Mouse (Mus musculus): Measurements from ENCODE around the gene 2310022A10Rik. TPM values are rescaled to one million over a fixed set of nuclear protein-coding genes. Genes with fewer than 3 reads are reported as not detected.
"Not testable (repeated sequence)": the region's sequence is repeated elsewhere in the genome, so short reads cannot be mapped to it uniquely, and the experiment has no call there.

Gene 2310022A10Rik
- polyA plus RNA-seq, 1 experiment from 2014 or later, result 22.4 TPM

DNA sequence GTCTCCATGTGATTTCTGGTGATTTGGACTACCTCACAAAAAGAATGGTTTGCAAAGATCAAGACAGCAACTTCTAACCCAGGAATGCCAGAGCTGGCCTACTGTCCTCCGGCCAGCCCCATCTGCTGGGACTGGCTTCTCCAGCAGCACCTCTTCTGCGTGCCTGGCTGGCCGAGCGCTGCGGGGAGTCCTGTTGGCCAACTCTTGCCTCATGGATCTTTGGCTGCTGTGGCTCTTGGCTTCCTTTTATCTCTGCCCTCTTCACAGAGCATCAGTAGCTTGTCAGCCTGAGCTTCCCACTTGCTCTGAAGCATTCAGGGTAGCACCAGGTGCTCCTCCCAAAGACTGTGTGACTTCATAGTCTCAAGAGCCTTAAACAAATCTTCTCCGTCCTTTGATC, 75.2 kb downstream of the 2310022A10Rik start:
- no peak for DNase-seq (ENCODE audit: low spot score)
- WGBS, result 98% methylated on average over 6 of the region's 6 CpGs
- no peak overlapping the region for H3K9ac ChIP-seq (ENCODE audit: low read depth, low read length)
- no peaks in the 10 kb centered on the region for H3K27me3 ChIP-seq (ENCODE audit: control insufficient read depth, insufficient read depth, low read length)
- no peaks in the 10 kb centered on the region for H3K9me3 ChIP-seq (ENCODE audit: control insufficient read depth, low read length)
- ATAC-seq (ENCODE audit: low FRiP score), result no peak
- H3K4me2 ChIP-seq (replicated peaks; ENCODE audit: low read depth, low read length), result no peak overlapping the region
- H3K27ac ChIP-seq (ENCODE audit: low read depth, low read length), result no peak overlapping the region
- 0 out of 2 replicates have a peak, but pooled peaks cover 2% of the 10 kb centered on the region for H3K36me3 ChIP-seq (ENCODE audit: control insufficient read depth, insufficient read depth, low read length)
- no peak overlapping the region for H3K4me3 ChIP-seq (ENCODE audit: low read depth, low read length)
- no peaks in the 10 kb centered on the region for H3K4me1 ChIP-seq (replicated peaks; ENCODE audit: control insufficient read depth, insufficient read depth, low read length)

DNA sequence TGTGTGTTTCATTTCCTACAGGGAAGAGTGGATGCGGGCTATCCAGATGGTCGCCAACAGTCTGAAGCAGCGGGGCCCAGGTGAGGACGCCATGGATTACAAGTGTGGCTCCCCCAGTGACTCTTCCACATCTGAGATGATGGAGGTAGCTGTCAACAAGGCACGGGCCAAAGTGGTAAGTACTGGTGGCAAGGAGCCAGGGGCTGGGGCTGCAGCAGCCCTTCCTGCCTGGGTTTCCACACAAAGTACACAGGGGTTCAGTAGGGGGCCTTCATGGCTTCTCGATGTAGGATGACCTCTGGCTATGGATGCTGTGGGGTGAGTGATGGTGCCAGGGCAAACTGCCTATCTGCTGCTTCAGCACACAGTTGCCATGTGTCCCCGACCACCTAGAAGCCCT, 75.8 kb downstream of the 2310022A10Rik start:
- not testable (repeated sequence) for H3K27me3 ChIP-seq (ENCODE audit: control insufficient read depth, insufficient read depth, low read length); ATAC-seq (ENCODE audit: low FRiP score); H3K36me3 ChIP-seq (ENCODE audit: control insufficient read depth, insufficient read depth, low read length); H3K9me3 ChIP-seq (ENCODE audit: control insufficient read depth, low read length); H3K27ac ChIP-seq (ENCODE audit: low read depth, low read length); DNase-seq (ENCODE audit: low spot score); H3K4me3 ChIP-seq (ENCODE audit: low read depth, low read length); H3K9ac ChIP-seq (ENCODE audit: low read depth, low read length); H3K4me2 ChIP-seq (replicated peaks; ENCODE audit: low read depth, low read length); H3K4me1 ChIP-seq (replicated peaks; ENCODE audit: control insufficient read depth, insufficient read depth, low read length)
- WGBS, result 92% methylated on average over 7 of the region's 7 CpGs

DNA sequence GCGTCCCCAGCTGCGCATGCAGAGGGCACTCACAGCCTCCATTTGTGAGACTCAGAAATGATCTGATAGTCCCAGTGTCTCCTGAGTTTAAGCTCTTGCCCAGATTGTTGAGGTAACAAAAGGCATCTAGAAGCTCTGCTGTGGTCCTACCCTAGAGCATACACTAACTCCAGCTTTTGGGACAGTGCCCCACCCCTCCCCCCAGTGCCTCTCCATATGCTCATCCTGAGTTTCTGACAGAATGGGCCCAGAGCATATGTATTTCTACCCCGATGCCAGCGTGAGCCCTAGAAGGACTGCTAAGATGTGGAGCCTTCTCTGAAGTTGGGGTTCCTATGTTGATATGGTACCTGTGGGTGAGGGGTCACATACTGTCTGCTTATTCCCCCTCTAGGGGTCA, 78.4 kb downstream of the 2310022A10Rik start:
- H3K27ac ChIP-seq (ENCODE audit: low read depth, low read length), result no peak overlapping the region
- no peak overlapping the region for H3K4me2 ChIP-seq (replicated peaks; ENCODE audit: low read depth, low read length)
- no peak for ATAC-seq (ENCODE audit: low FRiP score)
- 91% methylated on average over 4 of the region's 4 CpGs for WGBS
- no peaks in the 10 kb centered on the region for H3K27me3 ChIP-seq (ENCODE audit: control insufficient read depth, insufficient read depth, low read length)
- H3K4me3 ChIP-seq (ENCODE audit: low read depth, low read length), result no peak overlapping the region
- H3K4me1 ChIP-seq (replicated peaks; ENCODE audit: control insufficient read depth, insufficient read depth, low read length), result no peaks in the 10 kb centered on the region
- DNase-seq (ENCODE audit: low spot score), result no peak
- H3K9me3 ChIP-seq (ENCODE audit: control insufficient read depth, low read length), result no peaks in the 10 kb centered on the region
- no peak overlapping the region for H3K9ac ChIP-seq (ENCODE audit: low read depth, low read length)
- peaks cover 2% of the 10 kb centered on the region; the same call in 1 of the 2 replicates for H3K36me3 ChIP-seq (ENCODE audit: control insufficient read depth, insufficient read depth, low read length)

Other genes starting within 250 kb of the 2310022A10Rik start
- 2.4 and 3.9 TPM in 2 replicates for gene Ltbp4, start 215.5 kb upstream of the 2310022A10Rik start, polyA plus RNA-seq (2014; fragmentation: Nextera tagmentation; extraction: Ambion mirVana)
- gene Shkbp1, start 197.2 kb upstream of the 2310022A10Rik start, polyA plus RNA-seq (2014; fragmentation: Nextera tagmentation; extraction: Ambion mirVana), result 51.5 and 56.7 TPM in 2 replicates
- gene Gm20479, start 195.8 kb upstream of the 2310022A10Rik start, polyA plus RNA-seq (2014; fragmentation: Nextera tagmentation; extraction: Ambion mirVana), result 0.33 and 0.57 TPM in 2 replicates
- 0.20 and 0.57 TPM in 2 replicates for gene Sptbn4, start 105.5 kb upstream of the 2310022A10Rik start, polyA plus RNA-seq (2014; fragmentation: Nextera tagmentation; extraction: Ambion mirVana)
- gene Blvrb, start 105.3 kb upstream of the 2310022A10Rik start, polyA plus RNA-seq (2014; fragmentation: Nextera tagmentation; extraction: Ambion mirVana), result 34.8 and 35.4 TPM in 2 replicates
- 20.7 and 22.2 TPM in 2 replicates for gene Sertad3, start 79.5 kb upstream of the 2310022A10Rik start, polyA plus RNA-seq (2014; fragmentation: Nextera tagmentation; extraction: Ambion mirVana)
- 18.4 and 21.0 TPM in 2 replicates for gene Sertad1, start 66.3 kb upstream of the 2310022A10Rik start, polyA plus RNA-seq (2014; fragmentation: Nextera tagmentation; extraction: Ambion mirVana)
- gene Prx, start 53.9 kb upstream of the 2310022A10Rik start, polyA plus RNA-seq (2014; fragmentation: Nextera tagmentation; extraction: Ambion mirVana), result 0.53 and 1.0 TPM in 2 replicates
- gene Hipk4, start 30.0 kb upstream of the 2310022A10Rik start, polyA plus RNA-seq (2014; fragmentation: Nextera tagmentation; extraction: Ambion mirVana), result 0.21 and 0.96 TPM in 2 replicates
- 72.1 and 72.9 TPM in 2 replicates for gene Pld3, start within 50 bp of the 2310022A10Rik start, polyA plus RNA-seq (2014; fragmentation: Nextera tagmentation; extraction: Ambion mirVana)
- 67.5 and 71.7 TPM in 2 replicates for gene Akt2, start 38.3 kb downstream of the 2310022A10Rik start, polyA plus RNA-seq (2014; fragmentation: Nextera tagmentation; extraction: Ambion mirVana)
- 11.2 and 13.4 TPM in 2 replicates for gene Ttc9b, start 100.7 kb downstream of the 2310022A10Rik start, polyA plus RNA-seq (2014; fragmentation: Nextera tagmentation; extraction: Ambion mirVana)
- gene Map3k10, start 121.4 kb downstream of the 2310022A10Rik start, polyA plus RNA-seq (2014; fragmentation: Nextera tagmentation; extraction: Ambion mirVana), result 6.2 and 8.8 TPM in 2 replicates
- gene Zfp607b, start 136.1 kb downstream of the 2310022A10Rik start, polyA plus RNA-seq (2014; fragmentation: Nextera tagmentation; extraction: Ambion mirVana), result 7.3 and 8.5 TPM in 2 replicates
- 90.6 and 93.9 TPM in 2 replicates for gene Zfp60, start 178.2 kb downstream of the 2310022A10Rik start, polyA plus RNA-seq (2014; fragmentation: Nextera tagmentation; extraction: Ambion mirVana)